Mouse (Mus musculus) right cerebral cortex, postnatal 25 days (tissue): Measurements from ENCODE around the gene Tdrkh.
A peak's percentile ranks its signal among the peaks of the same experiment; 100 is the strongest.

Source experiments
- DNase-seq: peaks from one replicate; pipeline ENCODE4 v3.0.0; 2022

The Tdrkh gene

GRCm38 (mm10) chr3:94391001-94391400 is 22.1 kb upstream of the Tdrkh start:
- DNase-seq: no peak

GRCm38 (mm10) chr3:94392128-94392527 is 20.9 kb upstream of the Tdrkh start:
- DNase-seq: no peak

GRCm38 (mm10) chr3:94393049-94393448 is 20.0 kb upstream of the Tdrkh start:
- no peak for DNase-seq

- no peak for DNase-seq
Observed at GRCm38 (mm10) chr3:94396336-94396735, 16.7 kb upstream of the Tdrkh start.

- DNase-seq: no peak
Observed at GRCm38 (mm10) chr3:94396851-94397250, 16.2 kb upstream of the Tdrkh start.

GRCm38 (mm10) chr3:94398217-94398616 is 14.9 kb upstream of the Tdrkh start, which contains the start of gene Lingo4:
Lingo4 (plus strand) TSS chr3:94398517.
- no peak for DNase-seq

GRCm38 (mm10) chr3:94398943-94399481 is 14.1 kb upstream of the Tdrkh start:
- peak; percentile 23 for DNase-seq

GRCm38 (mm10) chr3:94399663-94400310 is 13.3 kb upstream of the Tdrkh start:
- DNase-seq: no peak

GRCm38 (mm10) chr3:94402451-94402850 is 10.6 kb upstream of the Tdrkh start:
- DNase-seq: no peak

- peak; percentile 55 for DNase-seq
Observed at GRCm38 (mm10) chr3:94404366-94405054, 8.6 kb upstream of the Tdrkh start.

- DNase-seq: no peak
Observed at GRCm38 (mm10) chr3:94405561-94405960, 7.5 kb upstream of the Tdrkh start.

- DNase-seq: no peak
Observed at GRCm38 (mm10) chr3:94412530-94412929, 543 bp upstream of the Tdrkh start.

- DNase-seq: no peak
Observed at GRCm38 (mm10) chr3:94430980-94431379, 17.9 kb downstream of the Tdrkh start.

GRCm38 (mm10) chr3:94434305-94434704 is 21.2 kb downstream of the Tdrkh start:
- DNase-seq: no peak

GRCm38 (mm10) chr3:94436420-94436819 is 23.3 kb downstream of the Tdrkh start:
- no peak for DNase-seq

GRCm38 (mm10) chr3:94441182-94441581 is 28.1 kb downstream of the Tdrkh start:
- no peak for DNase-seq

- peak; percentile 92 for DNase-seq
Observed at GRCm38 (mm10) chr3:94442951-94443596, 30.0 kb downstream of the Tdrkh start, which contains the start of gene Mrpl9. Mrpl9 (plus strand) TSS chr3:94443318.

GRCm38 (mm10) chr3:94443597-94443964 is 30.5 kb downstream of the Tdrkh start, which contains the start of gene Oaz3:
Oaz3 (minus strand) TSS chr3:94443915.
- no peak for DNase-seq

- no peak for DNase-seq
Observed at GRCm38 (mm10) chr3:94449377-94449776, 36.3 kb downstream of the Tdrkh start.

- peak; percentile 80 for DNase-seq
Observed at GRCm38 (mm10) chr3:94456529-94457000, 43.5 kb downstream of the Tdrkh start.

GRCm38 (mm10) chr3:94457055-94457454 is 44.0 kb downstream of the Tdrkh start:
- DNase-seq: no peak

- no peak for DNase-seq
Observed at GRCm38 (mm10) chr3:94459834-94460233, 46.8 kb downstream of the Tdrkh start.

- DNase-seq: peak; percentile 31
Observed at GRCm38 (mm10) chr3:94463926-94464578, 51.0 kb downstream of the Tdrkh start.
